Mouse (Mus musculus) layer of hippocampus, postnatal 14 days (tissue): ENCODE data around the gene Serpine1. TPM values are rescaled to one million over a fixed set of nuclear protein-coding genes. Genes with fewer than 3 reads are reported as not detected.

Source experiments
- DNase-seq, 2 experiments: peaks; one replicate each; pipeline ENCODE4 v3.0.0; 2021 to 2022; ENCODE audit warnings: low spot score in 2 of 2, mixed read lengths in 1 of 2
- total RNA-seq, 2 experiments: library from RNA; stranded (reverse); gene quantifications; 2 replicates each; pipeline ENCODE4 v1.2.3; 2021

The Serpine1 gene
- total RNA-seq, 2 experiments from 2014 or later: 0.91 to 1.3 TPM

- DNase-seq: no peak
Observed at GRCm38 (mm10) chr5:137098418-137098817, 26.4 kb upstream of the Serpine1 start.

GRCm38 (mm10) chr5:137096037-137096436, 24.0 kb upstream of the Serpine1 start:
- no peak for DNase-seq

GRCm38 (mm10) chr5:137095135-137095534, 23.1 kb upstream of the Serpine1 start:
- no peak for DNase-seq

GRCm38 (mm10) chr5:137093720-137094119, 21.7 kb upstream of the Serpine1 start:
- DNase-seq: no peak

- no peak for DNase-seq
Observed at GRCm38 (mm10) chr5:137091560-137091959, 19.5 kb upstream of the Serpine1 start.

- no peak for DNase-seq
Observed at GRCm38 (mm10) chr5:137090870-137091269, 18.8 kb upstream of the Serpine1 start.

- no peak for DNase-seq
Observed at GRCm38 (mm10) chr5:137087410-137087809, 15.3 kb upstream of the Serpine1 start.

GRCm38 (mm10) chr5:137085731-137086130, 13.7 kb upstream of the Serpine1 start:
- no peak for DNase-seq

GRCm38 (mm10) chr5:137085021-137085420, 13.0 kb upstream of the Serpine1 start:
- no peak for DNase-seq

GRCm38 (mm10) chr5:137083051-137083450, 11.0 kb upstream of the Serpine1 start:
- DNase-seq: no peak

- no peak for DNase-seq
Observed at GRCm38 (mm10) chr5:137079849-137080248, 7.8 kb upstream of the Serpine1 start.

GRCm38 (mm10) chr5:137078616-137079015, 6.5 kb upstream of the Serpine1 start:
- DNase-seq: no peak

- no peak for DNase-seq
Observed at GRCm38 (mm10) chr5:137078041-137078440, 6.0 kb upstream of the Serpine1 start.

- DNase-seq: no peak
Observed at GRCm38 (mm10) chr5:137077187-137077586, 5.1 kb upstream of the Serpine1 start.

- DNase-seq: no peak
Observed at GRCm38 (mm10) chr5:137076191-137076930, 4.3 kb upstream of the Serpine1 start.

- DNase-seq: no peak
Observed at GRCm38 (mm10) chr5:137075726-137076125, 3.7 kb upstream of the Serpine1 start.

- DNase-seq: no peak
Observed at GRCm38 (mm10) chr5:137074191-137074651, 2.2 kb upstream of the Serpine1 start.

- DNase-seq: no peak
Observed at GRCm38 (mm10) chr5:137073141-137073540, 1.1 kb upstream of the Serpine1 start.

GRCm38 (mm10) chr5:137070881-137071605, 1.0 kb downstream of the Serpine1 start:
- no peak for DNase-seq

- no peak for DNase-seq
Observed at GRCm38 (mm10) chr5:137068711-137069110, 3.4 kb downstream of the Serpine1 start.

- no peak for DNase-seq
Observed at GRCm38 (mm10) chr5:137065923-137066322, 6.1 kb downstream of the Serpine1 start.

GRCm38 (mm10) chr5:137065454-137065853, 6.6 kb downstream of the Serpine1 start:
- no peak for DNase-seq
